Mouse (Mus musculus) gastrocnemius, postnatal 25 days (tissue): Measurements from ENCODE around the gene Kpna6. TPM values are rescaled to one million over a fixed set of nuclear protein-coding genes. Genes with fewer than 3 reads are reported as not detected.
A peak's percentile ranks its signal among the peaks of the same experiment; 100 is the strongest.
"Not testable (repeated sequence)": the region's sequence is repeated elsewhere in the genome, so short reads cannot be mapped to it uniquely, and the experiment has no call there.

Source experiments
- DNase-seq: peaks from one replicate; pipeline ENCODE4 v3.0.0; 2022
- long read RNA-seq, 2 experiments: library from polyadenylated mRNA; stranded (forward); transcript quantifications; one replicate each; pipeline ENCODE4 v2.0.0; 2021
- total RNA-seq, 2 experiments: library from RNA; stranded (reverse); gene quantifications; 1 replicate in 1 of 2; 2 replicates in 1 of 2; pipeline ENCODE4 v1.2.3; 2021

The Kpna6 gene
- 10 to 100 TPM; 64.6 to 77.1 TPM for total RNA-seq
- long read RNA-seq, experiment 1, full-length matches to known transcripts, result 3 of 21 reads
- long read RNA-seq, experiment 1, partial matches to known transcripts, result 3 of 21 reads
- long read RNA-seq, experiment 1, other reads (novel, unspliced or antisense), result 15 of 21 reads
- long read RNA-seq, experiment 2, full-length matches to known transcripts, result 3 of 15 reads
- long read RNA-seq, experiment 2, partial matches to known transcripts, result 12 of 15 reads
- long read RNA-seq, experiment 2, other reads (novel, unspliced or antisense), result 0 of 15 reads

DNA sequence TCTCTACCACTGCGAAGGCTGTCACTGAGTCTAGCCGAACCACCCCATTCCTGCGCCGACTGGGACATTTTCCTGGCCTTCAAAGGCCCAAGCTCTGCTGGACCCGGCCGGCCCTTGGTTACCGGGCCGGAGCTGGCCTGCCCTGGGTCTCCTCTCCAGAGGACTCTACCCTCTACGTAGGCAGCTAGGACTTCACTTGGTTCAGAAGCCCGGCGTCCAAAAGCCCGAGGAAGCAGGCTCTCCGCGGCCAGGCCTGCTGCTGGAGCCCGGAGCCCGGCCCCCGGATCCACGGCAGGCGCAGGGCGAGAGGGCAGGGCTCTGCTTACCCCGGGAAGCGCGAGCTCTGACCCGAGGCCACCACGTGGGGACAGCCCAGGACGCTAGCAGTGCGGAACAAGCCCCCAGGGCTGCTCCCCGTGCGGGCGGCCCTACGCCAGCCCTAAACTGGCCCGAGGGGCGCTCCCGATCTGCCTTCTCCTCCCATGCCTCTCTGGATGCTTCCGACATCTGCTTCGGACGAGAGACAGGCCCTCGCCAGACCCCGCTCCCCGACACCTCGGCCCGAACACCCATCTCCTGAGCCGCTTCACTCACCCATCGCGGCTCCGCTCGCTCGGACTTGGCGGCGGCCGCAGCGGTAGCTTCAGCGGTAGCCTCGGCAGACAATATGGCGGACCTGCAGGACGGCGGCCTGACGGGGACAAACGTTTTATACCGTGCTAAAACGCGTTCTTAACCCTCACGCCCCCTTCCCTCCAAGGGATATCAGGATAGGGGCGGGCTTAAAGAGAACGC is at the start of gene Kpna6:
TSS of gene Kpna6 (minus strand) at position 685 of the 795 bp plus-strand sequence.
- peak; percentile 89 for DNase-seq

DNA sequence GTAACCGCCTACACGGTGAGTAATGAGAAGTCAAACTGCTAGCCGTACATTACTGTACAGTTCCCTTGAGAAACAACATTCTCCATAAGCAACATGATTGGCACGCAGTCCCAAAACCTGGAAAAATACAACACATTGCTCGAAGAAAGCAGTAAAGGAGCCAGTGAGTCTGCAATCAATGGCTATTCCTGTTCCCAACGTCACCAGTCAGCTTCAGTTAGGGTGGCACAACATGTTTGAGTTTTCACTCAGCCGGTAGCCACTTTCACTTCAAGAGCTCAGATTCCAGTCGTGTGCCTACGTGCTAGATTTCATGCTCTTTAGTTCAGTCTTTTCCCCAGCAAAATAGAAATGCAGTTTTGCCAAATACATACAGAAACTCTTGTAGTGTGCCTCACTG is 43.7 kb upstream of the Kpna6 start:
- DNase-seq, result no peak

DNA sequence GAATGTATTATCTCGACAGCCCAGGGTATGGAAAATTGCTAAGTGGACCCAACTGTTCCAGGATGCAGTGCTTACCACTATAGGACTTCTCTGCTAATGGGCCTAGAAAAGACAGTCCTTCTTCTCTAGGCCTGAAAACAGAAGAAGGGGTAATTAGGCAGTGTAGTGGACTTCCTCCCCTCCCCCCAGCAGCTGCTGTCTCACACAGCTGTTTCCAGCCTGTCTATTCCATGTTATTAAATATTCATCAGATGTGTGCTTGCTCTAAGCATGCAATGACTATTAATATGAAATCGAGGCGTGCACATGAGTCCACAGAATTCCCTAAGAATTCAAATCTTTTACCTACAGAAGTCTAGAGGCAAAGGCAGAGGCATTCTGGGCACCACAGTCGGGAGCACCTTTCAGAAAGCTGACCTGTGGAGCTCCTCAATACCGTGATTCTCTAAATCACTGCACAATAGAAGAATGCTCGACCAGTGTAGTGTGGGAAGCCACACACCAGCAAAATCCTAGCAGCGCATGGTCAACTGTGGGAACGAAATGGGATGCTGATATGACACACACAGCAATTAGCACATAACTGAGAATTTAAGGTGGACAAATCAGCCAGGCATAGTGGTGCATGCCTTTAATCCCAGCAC is 37.0 kb upstream of the Kpna6 start:
- DNase-seq, result no peak

DNA sequence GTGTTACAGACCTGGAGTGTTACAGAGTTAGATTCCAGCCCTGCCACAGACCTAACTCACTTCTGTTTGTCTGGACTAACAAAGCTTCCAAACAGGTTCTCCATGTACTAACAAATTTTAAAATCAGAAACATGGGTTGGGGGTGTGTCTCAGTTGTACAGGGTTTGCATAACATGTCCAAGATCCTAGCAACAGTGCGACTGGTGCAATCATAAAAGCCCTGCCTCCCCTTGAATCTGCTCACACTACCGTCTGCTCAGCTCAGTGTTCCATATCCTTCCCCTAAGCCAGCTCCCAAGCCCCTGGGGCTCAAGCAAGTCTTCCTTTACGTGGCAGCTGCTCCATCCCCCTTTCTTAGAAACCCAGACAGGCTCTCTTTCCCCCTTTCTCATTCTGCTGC is 34.2 kb upstream of the Kpna6 start:
- DNase-seq, result no peak

DNA sequence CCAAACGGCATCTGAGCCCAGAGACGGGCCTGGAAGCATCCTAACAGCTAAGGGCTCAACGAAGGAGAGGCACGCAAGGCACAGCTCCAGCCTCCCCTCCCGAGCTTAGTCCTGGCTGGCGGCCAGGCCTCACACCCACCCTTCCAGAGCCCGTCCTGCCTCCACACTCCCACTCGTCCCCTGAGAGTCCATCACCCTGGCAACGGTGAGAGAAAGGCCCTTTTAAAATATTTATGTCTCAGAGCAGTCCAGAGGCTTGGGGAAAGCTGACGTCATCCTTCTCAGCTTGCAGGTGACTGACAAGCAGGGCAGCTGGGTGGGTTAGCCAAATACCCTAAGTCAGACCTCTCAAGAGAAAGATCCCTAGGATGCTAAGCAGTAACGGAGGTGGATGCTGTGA is 29.9 kb upstream of the Kpna6 start:
- peak; percentile 51 for DNase-seq

DNA sequence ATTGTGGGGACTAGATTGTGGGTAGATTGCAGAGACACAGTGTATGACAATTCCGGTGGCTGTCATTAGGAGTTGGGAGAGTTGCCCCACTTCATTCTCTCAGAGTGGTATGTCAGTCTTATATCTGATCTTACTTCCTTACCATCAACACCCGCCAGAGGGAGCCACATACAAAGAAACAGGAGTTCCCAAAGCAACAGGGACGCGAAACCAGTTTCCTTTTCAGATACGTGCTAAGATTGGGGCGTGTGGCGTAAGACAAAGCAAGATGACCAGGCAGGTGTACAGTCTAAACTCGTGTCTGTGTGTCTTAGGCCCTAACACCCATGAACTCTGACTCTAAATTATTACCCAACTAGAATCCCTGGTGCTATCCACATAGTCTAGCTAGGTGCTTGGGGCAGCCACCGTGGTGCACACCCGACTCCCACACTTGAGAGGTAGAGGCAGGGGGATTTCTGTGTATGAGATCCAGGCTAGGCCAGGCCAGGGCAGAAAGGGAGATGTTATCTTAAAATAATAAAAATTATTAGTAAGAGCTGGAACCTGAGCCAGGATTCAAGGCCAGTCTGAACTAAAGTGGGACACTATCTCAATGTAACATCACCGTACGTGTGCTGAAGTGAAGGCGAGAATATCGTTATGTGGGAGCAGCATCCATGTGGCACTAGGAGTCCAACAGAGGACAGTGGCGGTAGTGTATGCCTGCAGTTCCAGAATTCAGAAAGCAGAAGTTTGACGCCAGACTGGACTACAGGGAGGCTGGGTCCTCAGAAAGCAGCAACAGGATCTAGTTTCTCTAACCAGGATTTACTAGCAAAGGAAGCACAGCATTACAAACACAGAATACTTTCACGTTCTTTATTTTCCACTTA is 29.2 kb upstream of the Kpna6 start:
- peak; percentile 57 for DNase-seq

DNA sequence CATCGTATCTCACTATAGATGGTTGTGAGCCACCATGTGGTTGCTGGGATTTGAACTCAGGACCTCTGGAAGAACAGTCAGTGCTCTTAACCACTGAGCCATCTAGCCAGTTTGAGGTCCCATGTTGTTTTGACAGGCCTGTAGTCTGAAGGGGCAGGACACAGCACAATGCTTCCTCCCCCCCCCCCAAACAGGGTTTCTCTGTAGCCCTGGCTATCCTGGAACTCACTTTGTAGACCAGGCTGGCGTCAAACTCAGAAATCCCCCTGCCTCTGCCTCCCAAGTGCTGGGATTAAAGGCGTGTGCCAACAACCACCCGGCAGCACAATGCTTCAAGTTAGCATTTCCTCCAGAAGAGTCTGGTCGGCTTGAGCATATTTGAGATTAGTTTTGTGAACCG is 28.1 kb upstream of the Kpna6 start:
- DNase-seq, result not testable (repeated sequence)

DNA sequence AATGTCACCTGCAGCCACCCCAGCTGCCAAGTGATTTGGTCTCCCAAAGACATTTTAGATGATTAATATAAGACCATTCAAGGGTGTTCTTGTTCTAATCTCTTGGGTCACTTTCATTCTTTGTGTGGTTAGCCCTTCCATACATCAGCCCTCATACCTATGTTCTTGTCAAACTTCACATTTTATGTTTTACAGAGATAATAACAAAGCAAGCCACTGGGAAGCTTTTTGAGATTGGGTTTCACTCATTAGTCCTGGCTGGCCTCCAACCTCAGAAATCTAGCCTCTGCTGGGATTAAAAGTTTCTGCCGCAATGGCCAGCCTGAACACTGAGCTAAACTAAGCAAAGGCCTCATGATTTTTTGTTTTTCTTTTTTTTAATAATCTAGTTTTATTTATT is 27.6 kb upstream of the Kpna6 start:
- DNase-seq, result no peak

DNA sequence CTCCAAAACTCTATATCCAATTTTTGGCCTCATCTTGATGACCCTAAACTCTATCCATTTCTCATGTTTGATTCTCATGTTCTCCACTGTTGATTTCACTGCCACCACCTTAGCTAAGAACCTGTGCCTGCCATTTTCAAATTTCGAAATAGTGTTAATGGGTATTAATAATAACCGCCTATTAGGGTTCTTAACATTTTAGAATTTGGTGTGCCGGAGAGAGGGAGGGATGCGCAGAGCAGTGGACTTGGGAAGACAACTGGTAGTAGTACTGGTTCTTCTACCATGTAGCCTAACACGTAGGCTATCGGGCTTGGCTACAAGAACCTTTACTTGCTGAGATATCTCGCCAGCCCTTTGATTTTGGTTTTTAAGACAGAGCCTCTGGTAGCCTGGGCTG is 24.6 kb upstream of the Kpna6 start:
- DNase-seq, result no peak

DNA sequence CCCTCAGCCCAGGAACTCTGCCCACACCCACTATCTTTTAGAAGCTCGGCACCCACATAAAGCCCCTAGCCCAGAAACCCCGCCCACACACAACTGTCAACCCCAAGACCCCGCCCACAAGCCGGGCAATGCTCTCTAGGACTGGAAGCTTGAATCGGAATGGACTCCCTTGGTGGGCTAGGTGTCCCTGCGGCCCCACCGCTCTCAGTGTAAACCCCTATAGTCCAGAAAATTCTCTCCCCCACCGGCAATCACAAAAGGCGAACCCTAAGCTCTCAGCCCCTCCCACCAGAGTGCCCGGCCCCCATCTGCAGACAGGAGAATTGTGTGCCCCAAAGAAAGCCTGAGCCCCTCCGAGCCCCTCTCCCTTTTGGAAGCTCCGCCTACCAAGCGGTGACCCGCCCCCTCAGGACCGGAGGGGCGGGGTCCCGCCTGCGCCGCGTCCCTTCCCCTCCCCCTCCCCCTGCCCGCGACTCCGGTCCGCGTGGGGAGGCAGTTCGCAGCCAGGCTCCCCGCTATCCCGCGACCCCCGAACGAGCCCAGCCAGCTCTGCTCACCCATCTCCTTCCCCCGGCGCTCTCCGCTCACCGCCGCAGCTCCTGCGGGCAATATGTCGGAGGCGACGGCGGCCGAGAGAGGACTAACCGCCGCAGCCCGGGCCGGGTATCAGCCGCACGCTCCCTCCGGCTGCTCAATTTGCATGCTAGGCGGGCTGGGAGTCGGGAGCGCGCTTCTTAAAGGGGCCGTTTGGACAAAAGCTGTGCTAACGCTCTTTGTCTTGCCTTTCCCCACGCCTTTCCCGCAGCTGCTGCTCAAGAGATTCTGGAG is 23.8 kb upstream of the Kpna6 start, which contains the start of gene Tmem39b:
TSS of gene Tmem39b (minus strand) at position 681 of the 828 bp plus-strand sequence.
- DNase-seq, result peak; percentile 88

DNA sequence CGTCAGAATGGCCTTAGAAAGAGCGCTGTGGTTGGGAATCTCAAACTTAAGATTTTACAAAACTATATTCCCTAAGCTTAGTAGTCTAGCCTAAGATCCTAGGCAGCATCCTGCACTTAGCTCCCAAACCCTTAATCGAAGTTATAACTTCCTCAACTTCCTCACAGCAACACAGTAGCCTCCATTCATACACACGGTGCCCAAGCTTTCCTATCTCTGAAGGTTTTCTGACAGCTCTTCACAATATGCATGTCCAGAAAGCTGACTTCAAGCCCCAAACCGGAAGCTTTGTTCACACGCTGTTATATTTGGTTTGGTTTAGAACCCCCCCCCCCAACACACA is 23.2 kb upstream of the Kpna6 start:
- no peak for DNase-seq

DNA sequence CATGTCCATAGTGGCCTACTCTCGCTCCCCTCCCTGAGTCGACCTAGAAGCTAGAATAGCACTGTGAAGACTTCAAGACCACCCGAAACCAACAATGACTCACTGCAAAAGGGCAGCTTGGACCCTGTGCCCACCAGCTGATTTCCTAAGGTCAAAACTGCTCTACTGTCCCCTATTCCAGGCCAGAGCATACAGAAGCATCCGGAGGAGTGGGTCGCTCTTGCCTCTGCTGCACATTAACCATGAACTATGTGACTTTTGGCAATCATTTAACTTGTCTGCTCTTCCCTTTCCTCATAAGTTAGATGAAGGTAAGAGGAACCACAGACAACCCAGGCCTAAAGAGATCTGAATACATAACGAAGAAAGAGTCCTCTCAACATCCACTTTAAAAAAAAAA is 12.0 kb upstream of the Kpna6 start:
- no peak for DNase-seq

DNA sequence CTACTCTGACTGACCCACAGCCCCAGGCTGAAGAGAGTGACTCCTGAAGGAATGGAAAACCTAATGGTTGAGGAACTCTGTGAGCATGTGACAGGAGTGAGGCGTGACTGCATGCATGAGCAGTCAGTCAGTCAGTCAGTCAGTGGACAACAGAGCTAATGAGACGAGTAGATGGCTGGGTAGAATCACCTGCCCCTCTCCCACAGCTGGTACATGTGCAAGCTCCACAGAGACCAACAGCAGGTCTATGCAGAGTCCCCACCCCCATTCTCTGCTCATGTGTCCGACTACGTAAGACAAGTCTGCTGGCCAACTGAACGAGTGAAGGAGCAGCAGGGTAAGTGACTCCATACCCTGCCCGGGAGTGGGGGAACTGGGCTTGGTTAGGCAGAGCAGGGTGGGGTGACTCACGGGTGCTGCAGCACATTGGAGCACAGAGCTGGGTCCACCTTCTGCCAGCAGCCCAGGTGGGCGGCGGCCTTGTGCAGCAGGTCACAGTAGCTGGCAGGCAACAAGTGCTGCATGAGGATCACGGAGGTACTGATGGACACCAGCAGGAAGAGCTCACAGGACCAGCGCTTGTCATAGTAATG is 11.4 kb upstream of the Kpna6 start:
- DNase-seq, result no peak

DNA sequence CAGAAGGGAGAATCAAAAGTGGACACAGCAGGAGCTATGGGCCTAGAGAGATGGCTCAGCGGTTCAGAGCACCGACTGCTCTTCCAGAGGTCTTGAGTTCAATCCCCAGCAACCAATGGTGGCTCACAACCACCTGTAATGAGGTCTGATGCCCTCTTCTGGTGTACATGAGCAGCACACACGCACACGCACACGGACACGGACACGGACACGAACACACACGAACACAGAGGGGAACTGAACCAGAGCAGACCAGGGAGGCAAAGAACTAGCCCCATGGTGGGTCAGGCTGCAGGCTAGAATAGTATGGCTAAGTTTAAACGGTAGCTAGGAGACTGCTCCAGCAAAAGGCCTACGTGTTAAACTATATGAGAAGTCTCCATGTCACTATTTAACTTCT is 9.3 kb upstream of the Kpna6 start:
- DNase-seq, result no peak

DNA sequence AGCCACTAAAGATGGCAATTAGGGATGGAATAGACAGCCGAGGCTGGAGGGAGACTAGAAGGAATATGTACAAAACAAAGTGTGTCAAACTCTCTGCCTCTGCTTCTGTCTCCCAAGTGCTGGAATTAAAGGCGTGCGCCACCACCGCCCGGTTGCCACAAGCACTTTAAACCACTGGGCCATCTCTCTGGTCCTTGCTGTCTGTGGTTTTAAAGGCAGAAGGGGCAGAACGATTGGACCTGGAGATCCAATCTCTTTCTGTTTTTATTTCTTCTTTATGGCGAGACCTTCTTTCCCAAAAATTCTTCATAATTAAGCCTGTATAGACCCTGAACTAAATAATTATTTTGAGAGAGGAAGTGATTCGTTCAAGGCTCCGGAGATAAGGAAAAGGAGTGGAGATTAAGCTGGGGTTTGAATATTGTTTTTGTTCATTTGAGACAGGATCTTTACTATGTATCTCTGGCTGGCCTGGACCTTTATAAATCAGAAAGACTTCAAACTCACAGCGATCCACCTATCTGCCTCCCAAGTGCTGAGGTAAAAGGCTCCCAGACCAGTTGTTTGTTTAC is 397 bp upstream of the Kpna6 start:
- DNase-seq, result no peak

DNA sequence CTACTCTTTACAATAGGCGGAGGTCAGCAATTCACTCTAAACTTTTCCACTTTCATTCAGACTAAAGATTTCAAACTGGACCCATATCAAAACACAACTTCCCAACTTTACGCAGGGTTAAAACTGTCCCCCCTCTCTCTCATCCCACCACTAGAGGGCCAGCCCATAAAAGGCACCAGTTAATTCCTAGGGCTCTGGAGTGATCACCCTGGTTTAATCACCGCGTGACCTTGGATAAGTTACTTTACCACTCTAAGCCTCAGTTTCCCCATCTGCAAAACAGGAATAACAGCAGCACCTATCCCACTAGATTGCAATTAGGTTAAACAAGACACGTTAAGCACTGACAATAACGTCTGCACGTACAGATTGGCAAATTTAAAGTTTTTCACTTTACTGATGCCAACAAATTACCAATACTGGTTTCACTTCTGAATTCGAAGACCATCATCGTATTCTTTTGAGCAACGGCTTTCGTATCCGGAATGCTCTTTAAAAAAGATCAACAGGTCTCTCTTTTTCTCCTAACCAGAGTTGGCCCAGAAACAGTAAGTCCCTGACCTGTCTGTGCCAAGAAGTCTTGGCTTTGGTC is 980 bp downstream of the Kpna6 start:
- no peak for DNase-seq

DNA sequence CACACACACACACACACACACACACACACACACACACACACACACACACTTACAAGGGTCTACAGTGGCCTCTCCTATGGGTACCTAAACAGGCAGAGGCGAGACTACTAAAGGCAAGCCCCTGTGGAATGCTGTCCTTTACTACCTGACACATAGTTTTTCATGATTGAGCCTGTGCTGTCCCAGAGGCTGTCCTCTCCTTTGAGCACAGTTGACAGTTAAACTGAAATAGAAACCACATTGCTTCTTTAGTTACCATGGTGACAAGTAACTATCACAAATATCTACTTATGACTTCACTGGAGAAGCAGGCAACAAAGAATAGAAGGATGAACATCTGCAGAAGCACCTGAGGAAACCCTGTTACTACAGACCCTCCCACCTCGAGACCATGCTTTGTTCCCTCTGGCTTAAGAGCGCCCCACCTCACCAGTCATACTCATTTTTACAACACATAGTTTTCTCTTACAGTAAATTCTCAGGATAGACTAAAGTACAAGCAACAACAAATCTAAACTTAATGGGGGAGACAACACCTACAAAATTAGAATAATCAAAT is 10.2 kb downstream of the Kpna6 start:
- no peak for DNase-seq

DNA sequence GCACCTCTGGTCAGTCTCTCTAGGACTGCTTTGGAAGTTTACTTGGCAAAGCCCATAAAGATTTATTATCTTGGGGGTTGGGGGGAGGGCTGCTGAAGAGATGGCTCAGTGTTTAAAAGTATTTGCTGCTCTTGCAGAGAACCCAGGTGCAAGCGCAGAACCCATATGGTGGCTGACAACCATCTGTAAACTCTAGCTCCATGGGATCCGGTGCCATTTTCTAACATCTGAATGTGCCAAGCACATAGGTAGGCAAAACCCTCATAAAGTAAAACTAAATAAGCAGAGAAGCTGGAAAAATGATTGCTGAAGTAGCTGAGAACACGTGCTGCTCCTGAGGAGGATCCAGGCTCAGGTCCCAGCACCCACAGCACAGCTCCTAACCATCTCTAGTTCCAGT is 11.0 kb downstream of the Kpna6 start:
- DNase-seq, result no peak

DNA sequence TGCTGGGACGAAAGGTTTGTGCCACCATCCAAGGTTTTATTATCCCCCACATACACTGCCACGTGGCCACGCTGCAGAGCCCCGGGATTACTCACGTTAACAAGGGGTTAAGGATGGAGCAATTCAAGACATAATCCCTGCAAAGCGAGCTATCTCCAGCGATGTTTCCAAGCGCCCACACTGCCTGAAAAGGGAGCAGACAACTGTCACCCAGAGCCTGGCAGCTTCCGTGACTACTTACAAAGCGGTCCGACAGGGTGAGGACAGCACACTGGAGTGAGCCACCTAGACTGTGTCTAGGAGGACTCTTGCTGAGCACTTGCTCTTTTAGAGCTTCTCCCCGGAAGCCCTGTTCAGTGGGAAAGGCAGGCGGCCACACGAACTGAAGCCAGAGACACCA is 17.8 kb downstream of the Kpna6 start:
- no peak for DNase-seq

DNA sequence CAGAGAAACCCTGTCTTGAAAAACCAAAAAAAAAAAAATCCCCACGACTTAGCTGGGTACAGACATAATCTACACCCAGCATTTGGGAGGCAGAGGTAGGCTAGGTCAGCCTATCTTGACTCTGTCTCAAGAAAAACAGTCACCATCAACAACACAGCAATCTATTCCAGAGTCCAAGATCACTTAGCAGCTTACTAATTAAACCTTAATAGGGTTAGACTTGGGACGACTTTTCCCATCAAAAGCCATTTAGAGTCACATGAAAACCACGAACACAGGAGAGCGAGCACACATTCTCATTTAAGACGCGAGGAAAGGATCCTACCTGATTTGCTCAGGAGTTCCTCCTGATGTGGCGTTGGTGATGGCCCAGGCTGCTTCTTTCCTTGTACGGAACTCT is 22.2 kb downstream of the Kpna6 start:
- no peak for DNase-seq
